Mouse (Mus musculus): Measurements from ENCODE around the gene Fam171a2.

Fam171a2 gene

GRCm38 (mm10) chr11:102438212-102439092 is 9.0 kb downstream of the Fam171a2 start:
- in situ Hi-C loops (cut with MboI; ENCODE audit: low pct_unique_long_range_greater_than_20kb in 1 of 2, low sequenced_read_pairs in 2 of 2, unreplicated experiment in 1 of 2): loop anchor here in 1 of 2 experiments (10.0 kb wide), 1 partner anchor 144 kb away; the partner anchor contains the start of gene Atxn7l3

GRCm38 (mm10) chr11:102437120-102438061 is 10.1 kb downstream of the Fam171a2 start:
- in situ Hi-C loops (cut with MboI; ENCODE audit: low pct_unique_long_range_greater_than_20kb in 1 of 2, low sequenced_read_pairs in 2 of 2, unreplicated experiment in 1 of 2): loop anchor here in 1 of 2 experiments (10.0 kb wide), 1 partner anchor 143 kb away; the partner anchor contains the start of gene Atxn7l3

GRCm38 (mm10) chr11:102436471-102436790 is 11.1 kb downstream of the Fam171a2 start:
- in situ Hi-C loops (cut with MboI; ENCODE audit: low pct_unique_long_range_greater_than_20kb in 1 of 2, low sequenced_read_pairs in 2 of 2, unreplicated experiment in 1 of 2): loop anchor here in 1 of 2 experiments (10.0 kb wide), 1 partner anchor 142 kb away; the partner anchor contains the start of gene Atxn7l3

- in situ Hi-C loops (cut with MboI; ENCODE audit: low pct_unique_long_range_greater_than_20kb in 1 of 2, low sequenced_read_pairs in 2 of 2, unreplicated experiment in 1 of 2): loop anchor here in 1 of 2 experiments (10.0 kb wide), 1 partner anchor 141 kb away; the partner anchor contains the start of gene Atxn7l3
Observed at GRCm38 (mm10) chr11:102435754-102436470, 11.6 kb downstream of the Fam171a2 start.

- in situ Hi-C loops (cut with MboI; ENCODE audit: low pct_unique_long_range_greater_than_20kb in 1 of 2, low sequenced_read_pairs in 2 of 2, unreplicated experiment in 1 of 2): loop anchor here (5.0 to 10.0 kb wide), 2 partner anchors 138 to 140 kb away; partner anchors contain the start of gene Atxn7l3 (in 2 of the 2)
Observed at GRCm38 (mm10) chr11:102434816-102435705, 12.4 kb downstream of the Fam171a2 start.

- in situ Hi-C loops (cut with MboI; ENCODE audit: low pct_unique_long_range_greater_than_20kb in 1 of 2, low sequenced_read_pairs in 2 of 2, unreplicated experiment in 1 of 2): loop anchor here (5.0 to 10.0 kb wide), 2 partner anchors 137 to 140 kb away; partner anchors contain the start of gene Atxn7l3 (in 2 of the 2)
Observed at GRCm38 (mm10) chr11:102434406-102434805, 13.1 kb downstream of the Fam171a2 start.

GRCm38 (mm10) chr11:102433866-102434265 is 13.6 kb downstream of the Fam171a2 start:
- in situ Hi-C loops (cut with MboI; ENCODE audit: low pct_unique_long_range_greater_than_20kb in 1 of 2, low sequenced_read_pairs in 2 of 2, unreplicated experiment in 1 of 2): loop anchor here (5.0 to 10.0 kb wide), 2 partner anchors 137 to 139 kb away; partner anchors contain the start of gene Atxn7l3 (in 2 of the 2)

- in situ Hi-C loops (cut with MboI; ENCODE audit: low pct_unique_long_range_greater_than_20kb in 1 of 2, low sequenced_read_pairs in 2 of 2, unreplicated experiment in 1 of 2): loop anchor here (5.0 to 10.0 kb wide), 2 partner anchors 136 to 138 kb away; partner anchors contain the start of gene Atxn7l3 (in 2 of the 2)
Observed at GRCm38 (mm10) chr11:102432896-102433295, 14.6 kb downstream of the Fam171a2 start.

- in situ Hi-C loops (cut with MboI; ENCODE audit: low pct_unique_long_range_greater_than_20kb in 1 of 2, low sequenced_read_pairs in 2 of 2, unreplicated experiment in 1 of 2): loop anchor here (5.0 to 10.0 kb wide), 2 partner anchors 135 to 137 kb away; partner anchors contain the start of gene Atxn7l3 (in 2 of the 2)
Observed at GRCm38 (mm10) chr11:102432115-102432843, 15.2 kb downstream of the Fam171a2 start.

GRCm38 (mm10) chr11:102431728-102432114 is 15.8 kb downstream of the Fam171a2 start:
- in situ Hi-C loops (cut with MboI; ENCODE audit: low pct_unique_long_range_greater_than_20kb in 1 of 2, low sequenced_read_pairs in 2 of 2, unreplicated experiment in 1 of 2): loop anchor here (5.0 to 10.0 kb wide), 2 partner anchors 134 to 137 kb away; partner anchors contain the start of gene Atxn7l3 (in 2 of the 2)

- in situ Hi-C loops (cut with MboI; ENCODE audit: low pct_unique_long_range_greater_than_20kb in 1 of 2, low sequenced_read_pairs in 2 of 2, unreplicated experiment in 1 of 2): loop anchor here (5.0 to 10.0 kb wide), 2 partner anchors 134 to 136 kb away; partner anchors contain the start of gene Atxn7l3 (in 2 of the 2)
Observed at GRCm38 (mm10) chr11:102431018-102431645, 16.4 kb downstream of the Fam171a2 start.

- in situ Hi-C loops (cut with MboI; ENCODE audit: low pct_unique_long_range_greater_than_20kb in 1 of 2, low sequenced_read_pairs in 2 of 2, unreplicated experiment in 1 of 2): loop anchor here (5.0 to 10.0 kb wide), 2 partner anchors 133 to 136 kb away; partner anchors contain the start of gene Atxn7l3 (in 2 of the 2)
Observed at GRCm38 (mm10) chr11:102430121-102431017, 17.1 kb downstream of the Fam171a2 start, which contains the start of gene Grn. Gene Grn (plus strand): TSS chr11:102430315.

GRCm38 (mm10) chr11:102429551-102429950 is 17.9 kb downstream of the Fam171a2 start:
- in situ Hi-C loops (cut with MboI; ENCODE audit: low pct_unique_long_range_greater_than_20kb in 1 of 2, low sequenced_read_pairs in 2 of 2, unreplicated experiment in 1 of 2): no loop called here

- in situ Hi-C loops (cut with MboI; ENCODE audit: low pct_unique_long_range_greater_than_20kb in 1 of 2, low sequenced_read_pairs in 2 of 2, unreplicated experiment in 1 of 2): no loop called here
Observed at GRCm38 (mm10) chr11:102428981-102429540, 18.4 kb downstream of the Fam171a2 start.

Data from mouse embryonic stem cell (cell line).